Mouse (Mus musculus) left cerebral cortex, postnatal 14 days (tissue): Measurements from ENCODE around the gene Birc3. TPM values are rescaled to one million over a fixed set of nuclear protein-coding genes. Genes with fewer than 3 reads are reported as not detected.
"Not testable (repeated sequence)": the region's sequence is repeated elsewhere in the genome, so short reads cannot be mapped to it uniquely, and the experiment has no call there.

ENCODE experiments used
- DNase-seq, 2 experiments: peaks; one replicate each; pipeline ENCODE4 v3.0.0; 2021 to 2022; ENCODE audit warnings: low spot score in 2 of 2, mixed read lengths in 1 of 2
- intact Hi-C: fragments of 180-260 bp; cut with DNase I; formaldehyde crosslinking; loops from one replicate; pipeline ENCODE4 v1.15.1; 2025
- total RNA-seq, 2 experiments: library from RNA; stranded (reverse); gene quantifications; 2 replicates each; pipeline ENCODE4 v1.2.3; 2021

The Birc3 gene
- total RNA-seq, 2 experiments from 2014 or later: 0.93 to 5.5 TPM

GRCm38 (mm10) chr9:7870556-7871315 is 2.2 kb downstream of the Birc3 start:
- intact Hi-C loops: no loop called here
- no peak for DNase-seq

- intact Hi-C loops: no loop called here
- DNase-seq: no peak
These were observed 4.0 kb downstream of the Birc3 start for GRCm38 (mm10) chr9:7868838-7869491.

DNA sequence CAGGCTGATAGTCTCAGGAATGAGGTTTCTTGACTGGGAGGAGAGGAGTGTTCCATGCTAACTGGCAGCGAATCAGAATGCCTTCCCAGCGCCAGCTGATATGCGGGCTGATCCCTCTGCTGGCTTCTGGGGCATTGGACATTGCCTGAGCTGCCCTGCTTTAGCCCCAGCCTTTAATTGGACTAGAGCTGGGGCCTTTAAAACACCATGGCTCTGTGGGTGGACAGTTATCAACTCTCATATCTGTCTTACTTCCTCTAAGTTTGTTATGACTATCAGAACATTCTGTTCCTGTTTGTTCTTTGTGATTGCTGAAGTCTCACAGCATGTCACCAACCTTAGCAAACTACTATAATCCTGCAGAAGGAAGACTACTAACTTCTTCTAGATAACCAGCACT is 5.0 kb downstream of the Birc3 start:
- intact Hi-C loops: no loop called here

DNA sequence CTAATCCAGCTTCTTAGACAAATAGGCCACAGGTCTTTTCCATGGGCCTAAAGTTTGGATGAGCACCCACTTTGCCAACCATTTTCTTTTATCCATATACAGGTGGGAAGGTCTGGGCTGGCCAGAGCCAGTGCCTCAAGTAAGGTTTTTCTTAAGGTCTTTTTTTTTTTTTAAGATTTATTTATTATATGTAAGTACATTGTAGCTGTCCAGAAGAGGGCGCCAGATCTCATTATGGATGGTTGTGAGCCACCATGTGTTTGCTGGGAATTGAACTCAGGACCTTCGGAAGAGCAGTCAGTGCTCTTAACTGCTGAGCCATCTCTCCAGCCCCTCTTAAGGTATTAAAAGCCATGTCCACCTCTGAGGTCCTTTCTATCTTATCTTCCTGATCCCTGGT is 6.0 kb downstream of the Birc3 start:
- intact Hi-C loops, DNase-seq: not testable (repeated sequence)

More for the DNA sequence above, 5.0 kb downstream of the Birc3 start:
- no peak for DNase-seq

- intact Hi-C loops: no loop called here
These were observed 12.0 kb downstream of the Birc3 start for GRCm38 (mm10) chr9:7860976-7861375.

DNA sequence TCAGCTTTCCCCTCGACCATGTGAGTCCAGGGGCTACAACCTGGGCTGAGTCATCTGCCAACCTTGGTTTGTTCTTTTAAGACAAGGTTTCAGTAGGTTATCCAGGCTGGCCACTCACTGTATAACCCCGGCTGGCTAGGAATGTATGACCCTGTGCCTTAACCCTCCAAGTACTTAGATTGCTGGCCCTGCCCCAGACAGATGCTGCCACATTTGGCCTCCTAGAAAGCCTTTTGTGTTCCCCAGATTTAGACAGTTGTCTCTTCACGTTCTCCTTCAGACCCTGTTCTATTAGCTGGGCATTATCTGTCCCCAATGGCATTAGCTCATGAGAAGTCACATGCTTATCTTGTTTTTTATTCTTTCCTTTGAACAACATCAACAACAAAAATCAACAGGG is 17.1 kb downstream of the Birc3 start:
- intact Hi-C loops: loop anchor here (2.0 to 10.0 kb wide), 2 partner anchors 143 to 251 kb away; no protein-coding TSS in a partner anchor
- DNase-seq: no peak

More at GRCm38 (mm10) chr9:7860976-7861375, 12.0 kb downstream of the Birc3 start:
- no peak for DNase-seq

- DNase-seq: peak; percentile 29 to 54
- intact Hi-C loops: loop anchor here (2.0 to 10.0 kb wide), 2 partner anchors 143 to 251 kb away; no protein-coding TSS in a partner anchor
These were observed 17.6 kb downstream of the Birc3 start for GRCm38 (mm10) chr9:7855374-7855773.

GRCm38 (mm10) chr9:7854196-7854595 is 18.8 kb downstream of the Birc3 start:
- intact Hi-C loops: loop anchor here (2.0 to 10.0 kb wide), 2 partner anchors 141 to 249 kb away; no protein-coding TSS in a partner anchor

DNA sequence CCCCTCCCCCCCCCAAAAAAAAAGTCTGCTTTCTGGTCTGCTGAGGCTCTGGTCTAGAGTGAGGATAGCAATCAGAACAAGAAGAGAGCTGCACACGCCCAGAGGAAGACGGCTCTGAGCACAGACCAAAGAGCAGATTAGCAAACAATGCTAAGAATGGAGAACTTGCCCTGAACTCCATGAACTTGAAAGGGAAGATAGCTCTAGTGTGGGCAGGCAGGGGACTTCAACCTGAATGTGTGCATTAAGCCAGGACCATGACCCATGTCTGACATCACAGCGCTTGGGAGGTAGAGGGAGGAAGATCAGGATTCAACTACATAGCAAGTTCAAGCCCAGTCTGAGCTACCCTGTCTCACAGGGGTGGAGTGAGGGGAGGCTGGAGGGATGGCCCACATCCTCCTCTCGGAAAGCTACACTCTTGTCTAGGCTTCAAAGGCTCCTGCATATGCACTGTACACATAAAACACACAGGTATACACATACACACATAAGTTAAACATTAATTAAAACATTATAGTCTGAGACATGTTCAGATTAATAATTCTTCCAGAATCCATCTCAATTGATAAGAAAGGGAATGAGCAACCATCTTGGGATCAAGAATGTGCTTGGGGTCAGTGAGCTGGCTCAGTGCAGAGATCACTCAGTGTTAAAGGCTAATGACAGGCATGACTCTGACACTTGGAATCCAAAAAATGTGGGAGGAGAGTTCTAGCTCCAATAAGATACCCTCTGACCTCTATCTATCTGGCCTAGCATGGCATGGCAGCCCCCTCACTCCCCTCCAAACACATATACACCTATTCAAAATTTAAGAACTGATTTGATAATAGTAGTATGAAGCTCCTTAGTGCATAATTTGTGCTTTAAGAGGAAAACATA is 20.4 kb downstream of the Birc3 start:
- DNase-seq: no peak
- intact Hi-C loops: loop anchor here (10.0 kb wide), 1 partner anchor 248 kb away; no protein-coding TSS in a partner anchor

More at GRCm38 (mm10) chr9:7854196-7854595, 18.8 kb downstream of the Birc3 start:
- not testable (repeated sequence) for DNase-seq

DNA sequence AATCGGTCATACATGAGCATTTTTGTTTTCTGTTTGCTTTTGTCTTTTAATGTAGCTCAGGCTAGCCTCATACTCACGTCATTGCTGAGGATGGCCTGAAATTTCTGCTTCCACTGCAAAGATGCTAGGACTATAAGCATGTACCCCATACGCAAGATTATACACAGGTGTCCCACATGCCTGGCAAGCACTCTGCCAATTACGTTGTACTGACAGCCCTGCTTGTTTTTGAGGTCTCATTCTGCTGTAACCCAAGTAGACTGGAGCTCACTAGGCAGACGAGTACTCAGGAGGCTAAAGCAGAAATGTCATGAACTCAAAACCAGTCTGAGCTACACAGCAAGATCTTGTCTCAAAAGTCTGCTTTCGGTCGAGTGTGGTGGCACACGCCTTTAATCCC is 21.1 kb downstream of the Birc3 start:
- intact Hi-C loops: loop anchor here (10.0 kb wide), 1 partner anchor 247 kb away; no protein-coding TSS in a partner anchor
- no peak for DNase-seq

- no peak for DNase-seq
- intact Hi-C loops: no loop called here
These were observed 24.8 kb downstream of the Birc3 start for GRCm38 (mm10) chr9:7848191-7848590.

DNA sequence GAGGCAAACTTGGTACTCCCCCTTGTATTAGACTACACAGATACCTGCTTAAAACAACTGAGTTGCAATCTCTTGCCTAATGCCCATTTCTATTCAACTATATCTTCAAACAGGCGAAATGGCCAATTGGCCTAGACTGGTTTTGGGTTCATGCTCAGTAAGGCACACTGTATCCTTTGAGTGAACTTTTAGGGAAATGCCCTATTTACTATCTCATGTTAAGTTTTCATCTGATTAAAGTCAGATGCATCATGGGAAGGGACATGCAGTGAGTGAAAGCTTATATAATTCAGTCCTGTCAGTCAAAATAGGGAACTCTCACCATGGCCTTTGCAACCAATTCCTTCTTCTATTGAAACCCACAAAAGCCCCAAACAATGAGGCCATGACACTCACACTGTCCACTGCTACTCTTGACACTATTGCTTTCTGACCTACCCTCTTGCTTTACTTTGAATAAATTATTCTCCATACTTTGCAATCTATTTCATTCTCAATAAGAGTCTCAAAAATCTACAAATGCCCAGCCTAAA is 26.3 kb downstream of the Birc3 start:
- intact Hi-C loops: no loop called here
- DNase-seq: no peak

GRCm38 (mm10) chr9:7845216-7845895 is 27.6 kb downstream of the Birc3 start:
- intact Hi-C loops: no loop called here
- no peak for DNase-seq

- intact Hi-C loops: no loop called here
- DNase-seq: no peak
These were observed 31.8 kb downstream of the Birc3 start for GRCm38 (mm10) chr9:7841221-7841620.

DNA sequence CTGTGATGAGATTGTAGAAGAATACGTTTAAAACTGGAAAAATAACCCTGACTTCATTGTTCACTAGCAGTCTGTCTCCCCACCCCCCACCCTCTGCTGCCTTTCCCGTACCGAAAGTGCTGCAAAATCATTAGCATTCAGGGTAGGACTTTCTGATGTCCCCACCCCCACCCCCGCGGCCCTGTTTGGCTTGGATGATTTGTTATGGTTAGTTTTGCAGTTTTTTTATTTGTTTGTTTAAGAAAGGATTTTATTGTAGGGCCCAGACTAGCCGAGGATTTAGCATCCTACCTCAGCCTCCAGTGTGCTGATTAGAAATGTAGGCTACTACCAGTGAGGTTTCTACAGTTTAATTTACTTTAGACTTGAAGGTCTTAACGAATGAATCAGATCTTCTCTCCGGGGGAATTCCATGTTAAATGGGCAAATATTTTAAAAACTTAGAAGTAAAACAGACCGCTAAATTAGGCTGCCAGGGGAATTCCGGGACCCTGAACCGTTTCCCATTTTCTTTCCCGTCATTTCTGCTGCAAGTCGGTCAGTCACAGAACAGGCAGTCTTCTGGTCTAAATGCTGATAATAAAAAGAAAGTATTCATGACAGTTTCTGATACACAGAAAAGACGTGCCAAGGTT is 35.1 kb downstream of the Birc3 start:
- intact Hi-C loops: loop anchor here (5.0 kb wide), 1 partner anchor 76 kb away; the partner anchor contains the start of gene Tmem123
- DNase-seq: no peak

GRCm38 (mm10) chr9:7836905-7837805 is 35.8 kb downstream of the Birc3 start, which contains the start of gene Birc2:
Gene Birc2 (minus strand): TSS chr9:7837064.
- DNase-seq: peak; percentile 95 to 96
- intact Hi-C loops: loop anchor here (5.0 kb wide), 1 partner anchor 75 kb away; the partner anchor contains the start of gene Tmem123

DNA sequence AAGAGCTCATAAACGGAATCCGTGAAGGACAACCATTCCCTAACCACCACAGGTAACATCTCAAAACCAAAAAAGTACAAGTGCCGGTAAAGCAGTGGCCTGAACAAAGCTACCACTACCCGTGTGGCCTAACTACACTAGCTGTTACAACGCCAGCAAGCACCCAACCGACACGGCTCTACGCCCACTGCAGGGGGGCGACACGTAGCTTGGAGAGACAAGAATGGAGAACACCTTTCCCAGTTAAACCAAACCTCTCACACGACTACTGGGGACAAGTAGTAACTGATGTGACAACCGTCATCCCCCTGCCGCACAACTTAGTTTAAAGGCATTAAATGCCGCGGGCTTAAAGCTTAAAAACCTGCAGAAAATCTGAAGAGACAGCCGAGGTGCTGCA is 36.7 kb downstream of the Birc3 start:
- intact Hi-C loops: loop anchor here (5.0 kb wide), 1 partner anchor 74 kb away; the partner anchor contains the start of gene Tmem123
- DNase-seq: peak; percentile 34 to 44
